Mouse (Mus musculus) CD4-positive, CD25-positive, alpha-beta regulatory T cell (primary cell): ENCODE measurements around the gene Gm8212. TPM values are rescaled to one million over a fixed set of nuclear protein-coding genes. Genes with fewer than 3 reads are reported as not detected.

Experiments
- polyA plus RNA-seq: library from polyadenylated mRNA; unstranded; fragments of 100-300 nt; shearing (Covaris generic); gene quantifications from one replicate; pipeline ENCODE4 v1.2.1, GENCODE M21; 2017

Gene Gm8212
- polyA plus RNA-seq: not detected

DNA sequence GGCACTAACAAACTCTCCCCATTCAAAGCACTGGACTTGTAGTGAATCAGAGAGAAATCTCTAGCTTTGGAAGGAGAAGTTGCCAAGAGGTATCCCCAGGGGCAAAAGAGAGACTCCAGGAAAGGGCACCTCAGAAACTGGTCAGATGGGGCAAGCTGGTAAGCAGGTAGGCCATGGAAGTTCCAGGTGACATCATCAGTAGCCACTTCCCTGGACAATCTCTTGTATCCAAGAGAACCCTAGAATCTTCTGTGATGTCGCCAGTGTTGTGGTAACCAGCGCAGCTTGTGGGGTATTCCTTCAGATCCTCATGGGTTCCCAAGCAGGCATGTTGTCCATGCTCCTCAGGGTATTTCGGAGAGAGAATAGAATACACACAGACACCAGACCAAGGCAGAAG lies at the start of gene Gm8212:
Gm8212 (plus strand) TSS at position 301 of the 400 bp plus-strand sequence.

DNA sequence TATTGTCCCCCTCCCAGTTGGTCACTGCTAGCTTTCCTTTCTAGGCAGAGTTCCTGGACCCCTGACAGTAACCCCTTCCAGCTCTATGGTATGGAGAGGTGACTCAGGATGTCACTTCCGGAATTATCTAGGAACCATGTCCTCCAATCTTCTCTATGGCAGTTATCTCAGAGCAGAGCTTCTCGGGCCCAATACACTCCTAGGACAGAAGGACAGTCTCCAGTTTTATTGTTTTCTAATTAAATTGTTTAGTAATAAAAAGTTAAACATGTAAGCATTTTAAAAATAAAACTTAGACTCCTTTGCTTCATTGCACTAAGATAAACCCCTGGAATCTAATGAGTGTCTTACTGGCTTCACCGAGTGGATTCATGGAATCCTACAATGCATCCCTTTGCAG lies 15.7 kb downstream of the Gm8212 start, which contains the start of gene 4930503E14Rik:
4930503E14Rik (minus strand) TSS at position 101 of the 400 bp plus-strand sequence.

Other genes starting within 250 kb of the Gm8212 start
- not detected for gene Ang5, start 240.6 kb upstream of the Gm8212 start, polyA plus RNA-seq
- not detected for gene Ang6, start 195.4 kb upstream of the Gm8212 start, polyA plus RNA-seq
- gene Ear2, start 95.0 kb upstream of the Gm8212 start, polyA plus RNA-seq: 0.50 TPM
- gene Gm3327, start 73.8 kb upstream of the Gm8212 start, polyA plus RNA-seq: not detected
- gene 4930503E14Rik, start 15.6 kb downstream of the Gm8212 start, polyA plus RNA-seq: not detected
- not detected for gene Gm8220, start 87.9 kb downstream of the Gm8212 start, polyA plus RNA-seq
- not detected for gene Gm5930, start 140.9 kb downstream of the Gm8212 start, polyA plus RNA-seq
- not detected for gene Gm8229, start 167.7 kb downstream of the Gm8212 start, polyA plus RNA-seq
- gene Gm3371, start 213.0 kb downstream of the Gm8212 start, polyA plus RNA-seq: not detected
- gene Gm8232, start 236.0 kb downstream of the Gm8212 start, polyA plus RNA-seq: not detected